Comparison of ENCODE assay signal across 29 mouse cellular contexts in the genomic region with DNA sequence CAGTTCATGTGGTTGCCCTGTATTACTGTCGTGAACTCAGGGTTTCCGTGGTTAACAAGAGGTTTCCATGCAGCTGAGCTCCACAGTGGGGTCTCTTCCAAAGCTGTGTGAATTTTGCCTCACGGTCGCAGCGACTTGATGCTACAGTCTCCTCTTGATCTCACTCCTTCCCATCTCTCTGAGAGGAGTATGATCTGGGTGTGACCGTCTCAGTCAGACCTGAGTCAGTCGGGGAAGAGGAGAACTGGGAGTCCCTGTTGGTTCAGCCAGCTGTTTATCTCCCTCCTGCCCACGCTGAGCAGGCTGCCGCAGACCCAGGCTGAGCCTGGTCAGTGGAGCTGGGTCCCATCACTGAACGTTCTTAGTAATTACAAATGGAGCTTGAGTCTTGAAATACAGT. TPM values are rescaled to one million over a fixed set of nuclear protein-coding genes. Genes with fewer than 3 reads are reported as not detected.
DNase-seq lines count a peak whose midpoint lies in the region; ATAC-seq and TF ChIP-seq lines count a peak whose summit lies in the region.
"Had no signal": no experiment of that assay in that cellular context is flagged by ENCODE, and none has a peak within 500 bp of the region (broad histone marks: within the 10 kb centered on the region; RNA-seq: fewer than 3 reads in every experiment).

No protein-coding gene starts in this region.

- no peaks in the 10 kb centered on the region for H3K27me3 ChIP-seq in heart, adult 2 months (ENCODE audit: control insufficient read depth, insufficient read depth, low read length)
- no peaks in the 10 kb centered on the region for H3K27me3 ChIP-seq in C2C12 (ENCODE audit: control insufficient read depth, insufficient read depth, insufficient read length)
- H3K27me3 ChIP-seq in liver, postnatal 0 days (ENCODE audit: insufficient read depth, low read length): no peaks in the 10 kb centered on the region
- H3K27me3 ChIP-seq: CH12.LX; embryonic facial prominence, embryonic 12.5 days; embryonic facial prominence, embryonic 15.5 days; forebrain, embryonic 12.5 days; forebrain, embryonic 15.5 days; heart, embryonic 12.5 days; heart, embryonic 15.5 days; hindbrain, embryonic 15.5 days had no signal

- no peak overlapping the region for H3K4me2 ChIP-seq in liver, postnatal 0 days (ENCODE audit: low read depth, low read length)
- H3K4me2 ChIP-seq: embryonic facial prominence, embryonic 12.5 days; embryonic facial prominence, embryonic 15.5 days; forebrain, embryonic 12.5 days; forebrain, embryonic 15.5 days; heart, embryonic 12.5 days; heart, embryonic 15.5 days; hindbrain, embryonic 15.5 days had no signal

- 82% methylated on average over 10 of the region's 10 CpGs for WGBS in heart, adult 2 months
- WGBS in liver, postnatal 0 days (ENCODE audit: insufficient replicate concordance): 83% methylated on average over 10 of the region's 10 CpGs

- H3K4me1 ChIP-seq in heart, adult 2 months (ENCODE audit: control insufficient read depth, insufficient read depth, low read length): no peaks in the 10 kb centered on the region
- peaks cover 4% of the 10 kb centered on the region; the same call in 1 of the 2 replicates for H3K4me1 ChIP-seq in liver, postnatal 0 days (ENCODE audit: insufficient read depth)
- H3K4me1 ChIP-seq: embryonic facial prominence, embryonic 12.5 days; embryonic facial prominence, embryonic 15.5 days; forebrain, embryonic 15.5 days; heart, embryonic 12.5 days; heart, embryonic 15.5 days; hindbrain, embryonic 10.5 days had no signal

- no peak overlapping the region for H3K9ac ChIP-seq in heart, adult 2 months (ENCODE audit: low read depth, low read length)
- no peak overlapping the region for H3K9ac ChIP-seq in liver, postnatal 0 days (replicated peaks)
- H3K9ac ChIP-seq: embryonic facial prominence, embryonic 12.5 days; embryonic facial prominence, embryonic 15.5 days; forebrain, embryonic 12.5 days; forebrain, embryonic 15.5 days; heart, embryonic 12.5 days; heart, embryonic 15.5 days; hindbrain, embryonic 15.5 days had no signal

- no peak overlapping the region for H3K27ac ChIP-seq in heart, adult 2 months
- H3K27ac ChIP-seq in liver, postnatal 0 days (ENCODE audit: low read depth): no peak overlapping the region
- H3K27ac ChIP-seq: embryonic facial prominence, embryonic 12.5 days; embryonic facial prominence, embryonic 15.5 days; forebrain, embryonic 12.5 days; forebrain, embryonic 15.5 days; heart, embryonic 15.5 days; hindbrain, embryonic 10.5 days had no signal

- TF ChIP-seq EP300 in heart, adult 2 months (IDR thresholded peaks at IDR 0.05; ENCODE audit: insufficient read depth, low read depth, low read length): no peak
- TF ChIP-seq EP300 in liver, postnatal 0 days (IDR thresholded peaks at IDR 0.05; ENCODE audit: low read depth): no peak

- H3K36me3 ChIP-seq in heart, adult 2 months (ENCODE audit: control insufficient read depth, insufficient read depth, low read length): no peaks in the 10 kb centered on the region
- peaks cover 11% of the 10 kb centered on the region for H3K36me3 ChIP-seq in C2C12 (ENCODE audit: control insufficient read depth, insufficient read depth)
- H3K36me3 ChIP-seq in liver, postnatal 0 days (replicated peaks; ENCODE audit: insufficient read depth, low read length): peaks cover 26% of the 10 kb centered on the region

- intact Hi-C loops in heart, adult 2 months (cut with DNase I): no loop called here

- no peak for TF ChIP-seq POLR2A in heart, adult 2 months (IDR thresholded peaks at IDR 0.05; ENCODE audit: insufficient read depth, low read depth, low read length)

- no peaks in the 10 kb centered on the region for H3K79me2 ChIP-seq in heart, adult 2 months (replicated peaks; ENCODE audit: control insufficient read depth, insufficient read depth, low read length)
- no peaks in the 10 kb centered on the region for H3K79me2 ChIP-seq in C2C12 (ENCODE audit: control insufficient read depth, insufficient read depth)

- no peaks in the 10 kb centered on the region for H3K9me3 ChIP-seq in liver, postnatal 0 days (ENCODE audit: low read length)
- H3K9me3 ChIP-seq: embryonic facial prominence, embryonic 12.5 days; embryonic facial prominence, embryonic 15.5 days; forebrain, embryonic 12.5 days; forebrain, embryonic 15.5 days; G1E; heart, embryonic 12.5 days; heart, embryonic 15.5 days; hindbrain, embryonic 10.5 days; hindbrain, embryonic 15.5 days had no signal

- peak; percentile 68 for DNase-seq in heart, adult 11 months
- no peak for DNase-seq in heart, adult 2 months
- peak; percentile 50 for DNase-seq in 3134 (ENCODE audit: extremely low read depth, insufficient read length, low spot score)
- no peak for DNase-seq in liver, postnatal 0 days
- DNase-seq: adrenal gland, adult 2 months; adrenal gland, postnatal 14 days; cerebellum, adult 11 months; cerebellum, adult 2 months; cerebellum, adult 9-11 months; cerebellum, postnatal 25 days; gastrocnemius, postnatal 10 days; gastrocnemius, postnatal 36 days; heart, postnatal 10 days; heart, postnatal 36 days; kidney, adult 18-20 months had no signal

- ATAC-seq in liver, postnatal 0 days: no peak
- no peak for ATAC-seq in monocyte, adult 5-6 weeks (replicated peaks; ENCODE audit: insufficient number of reproducible peaks, low FRiP score, low TSS enrichment, poor library complexity, severe bottlenecking)
- ATAC-seq: forebrain, embryonic 15.5 days; inflammation-experienced regulatory T-cells, adult 6 months; intestine, embryonic 16.5 days had no signal

- H3K4me3 ChIP-seq in heart, adult 2 months: no peak overlapping the region
- no peak overlapping the region for H3K4me3 ChIP-seq in C2C12 (ENCODE audit: insufficient read depth, poor library complexity, severe bottlenecking)
- H3K4me3 ChIP-seq in liver, postnatal 0 days (ENCODE audit: low read depth, low read length): no peak overlapping the region
- H3K4me3 ChIP-seq: embryonic facial prominence, embryonic 12.5 days; embryonic facial prominence, embryonic 15.5 days; forebrain, embryonic 12.5 days; forebrain, embryonic 15.5 days; heart, embryonic 12.5 days; heart, embryonic 15.5 days; hindbrain, embryonic 10.5 days; hindbrain, embryonic 15.5 days had no signal

- no peak overlapping the region for H3ac ChIP-seq in C2C12 (ENCODE audit: control insufficient read depth, insufficient read length, low read depth)

- TF ChIP-seq CTCF in heart, adult 2 months (IDR thresholded peaks at IDR 0.05): no peak
- no peak for TF ChIP-seq CTCF in C2C12 (IDR thresholded peaks at IDR 0.05; ENCODE audit: control insufficient read depth, insufficient read depth, insufficient read length)
- TF ChIP-seq CTCF in liver, postnatal 0 days (IDR thresholded peaks at IDR 0.05; ENCODE audit: low read depth): no peak

- H3K79me3 ChIP-seq in C2C12 (ENCODE audit: low read depth): no peaks in the 10 kb centered on the region

TF ChIP-seq in C2C12, 6 proteins besides CTCF, POLR2A, EP300 and RAD21:
- TF ChIP-seq MYOG (IDR thresholded peaks at IDR 0.05; ENCODE audit: control insufficient read depth, extremely low read depth, insufficient read length) (no peak), MAX (IDR thresholded peaks at IDR 0.05) (no peak), MYOD1 (IDR thresholded peaks at IDR 0.05; ENCODE audit: control insufficient read depth, insufficient read length, low read depth) (peak; percentile 70), USF1 (IDR thresholded peaks at IDR 0.05; ENCODE audit: low read depth) (no peak), CEBPB (IDR thresholded peaks at IDR 0.05; ENCODE audit: low read depth) (no peak), FOSL1 (IDR thresholded peaks at IDR 0.05; ENCODE audit: insufficient read depth, low read length, poor library complexity, severe bottlenecking) (no peak)
TF ChIP-seq in C2C12: peak in this region for 1.

RNA-seq across cellular contexts. Expression of gene Smarcal1, which starts 26.1 kb away (rescaled TPM):
- 10 to 100 TPM; 23.5 to 28.2 TPM for total RNA-seq in heart, adult 2 months (2021)
- 24.6 and 28.7 TPM in 2 replicates for polyA plus RNA-seq in heart, adult 2 months (2012; rRNA removed)
- polyA plus RNA-seq in C2C12 (2012; fragmentation: generic; extraction: Trizol): 15.3 TPM
- polyA plus RNA-seq in liver, postnatal 0 days (2015; fragmentation: Nextera tagmentation; extraction: Ambion mirVana): 3.0 and 3.5 TPM in 2 replicates
- total RNA-seq in monocyte, adult 5-6 weeks (2017): 13.2 to 19.4 TPM (median 18.9 TPM) in 3 replicates

Comparison
In these comparisons a context has a peak if more than half of its experiments do, and no peak if none do; other contexts are left out.
1. DNase-seq: peak in heart, adult 11 months (single experiment) and 3134 (single experiment); none in heart, adult 2 months (0 of 2) and liver, postnatal 0 days (single experiment).